Mouse (Mus musculus): ENCODE results near the gene Fbxo11.

GRCm38 (mm10) chr17:87984440-87985214, 80.5 kb downstream of the Fbxo11 start:
- no peak for TF ChIP-seq CTCF (IDR thresholded peaks at IDR 0.05; ENCODE audit: extremely low read depth, insufficient read length, insufficient replicate concordance, low read depth, low read length)
- TF ChIP-seq POLR2A (IDR thresholded peaks at IDR 0.05; ENCODE audit: low read depth, low read length): no peak
